Mouse (Mus musculus) lung, postnatal 0 days (tissue): ENCODE data around the gene Slc25a47. TPM values are rescaled to one million over a fixed set of nuclear protein-coding genes. Genes with fewer than 3 reads are reported as not detected.

Source experiments
- ATAC-seq: fragments of 200-750 bp; cut with Nextera tagmentation; 2 replicates; pipeline ENCODE4 v1.8.0; 2017; ENCODE audit warnings: moderate library complexity
- DNase-seq: peaks from one replicate; pipeline ENCODE4 v3.0.0-alpha.2; 2016; ENCODE audit warnings: low spot score
- H3K27ac ChIP-seq: fragments of 300-500 bp; sonication (generic); 2 replicates; pipeline ENCODE4 v1.5.1; 2014; ENCODE audit warnings: antibody characterized with exemption, mild to moderate bottlenecking, low read length, mixed read lengths
- H3K27me3 ChIP-seq: fragments of 300-500 bp; sonication (generic); replicated peaks from 2 replicates; pipeline ENCODE4 v1.6.1; 2014; ENCODE audit warnings: low read length, mixed read lengths; ENCODE audit not compliant: insufficient read depth
- H3K36me3 ChIP-seq: fragments of 300-500 bp; sonication (generic); 2 replicates; pipeline ENCODE4 v1.6.1; 2014; ENCODE audit warnings: low read length, mixed read lengths; ENCODE audit not compliant: insufficient read depth
- H3K4me1 ChIP-seq: fragments of 300-500 bp; sonication (generic); 2 replicates; pipeline ENCODE4 v1.6.1; 2014; ENCODE audit warnings: antibody characterized with exemption, low read depth, low read length, mixed read lengths; ENCODE audit not compliant: insufficient read depth
- H3K4me2 ChIP-seq: fragments of 300-500 bp; sonication (generic); replicated peaks from 2 replicates; pipeline ENCODE4 v1.6.1; 2014; ENCODE audit warnings: low read depth, mild to moderate bottlenecking, low read length, moderate library complexity, mixed read lengths
- H3K4me3 ChIP-seq: fragments of 300-500 bp; sonication (generic); 2 replicates; pipeline ENCODE4 v1.5.1; 2014; ENCODE audit warnings: low read depth, low read length
- H3K9ac ChIP-seq: fragments of 300-500 bp; sonication (generic); replicated peaks from 2 replicates; pipeline ENCODE4 v1.6.1; 2014; ENCODE audit warnings: low read depth, mild to moderate bottlenecking
- H3K9me3 ChIP-seq: fragments of 300-500 bp; sonication (generic); 2 replicates; pipeline ENCODE4 v1.6.1; 2016; ENCODE audit warnings: low read length, mixed read lengths
- CTCF ChIP-seq: IDR thresholded peaks from 2 replicates; pipeline ENCODE4 v1.5.1; 2016; ENCODE audit warnings: antibody characterized with exemption, mild to moderate bottlenecking
- EP300 ChIP-seq: IDR thresholded peaks from 2 replicates; pipeline ENCODE4 v1.6.1; 2016; ENCODE audit warnings: antibody characterized with exemption, mild to moderate bottlenecking, control low read depth
- WGBS: fragments of 180-500 bp; shearing (Covaris S2); extraction: QIAGEN DNeasy Blood & Tissue Kit; methylation state at CpG from one replicate; pipeline ENCODE4 v1.1.7; 2014; 5-methylcytosine and 5-hydroxymethylcytosine counted together
- polyA plus RNA-seq: library from polyadenylated mRNA; unstranded; fragments of >200 nt; fragmentation: Nextera tagmentation; extraction: Ambion mirVana; gene quantifications from 2 replicates; pipeline ENCODE4 v1.2.1, GENCODE M21; 2015

Gene Slc25a47
- polyA plus RNA-seq, 1 experiment from 2014 or later, result 8.5 TPM

DNA sequence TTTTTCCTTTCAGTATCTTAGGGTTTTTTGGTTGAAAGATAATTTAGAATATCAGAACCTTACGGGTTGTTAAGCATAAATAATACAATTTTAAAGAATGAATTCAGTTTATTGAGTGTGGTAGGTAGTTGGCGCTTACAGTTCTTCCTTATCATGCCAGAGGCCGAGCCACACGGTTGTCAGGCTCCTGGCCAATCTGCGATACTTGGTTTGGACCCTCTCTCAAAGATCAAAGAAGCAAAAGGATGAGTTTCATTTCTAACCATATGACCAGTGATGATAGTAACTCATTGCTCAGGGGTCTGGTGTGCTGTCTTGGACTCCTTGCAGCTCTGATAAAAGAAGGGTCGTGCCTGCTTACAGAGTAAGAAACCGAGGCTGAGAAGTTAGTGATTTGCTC is 25.5 kb upstream of the Slc25a47 start:
- Histone ChIP-seq H3K27ac (no peak overlapping the region), H3K4me1 (0 out of 2 replicates have a peak, but pooled peaks cover 2% of the 10 kb centered on the region), H3K27me3 (no peaks in the 10 kb centered on the region), H3K4me2 (no peak overlapping the region), H3K9ac (no peak overlapping the region), H3K9me3 (no peaks in the 10 kb centered on the region), H3K4me3 (no peak overlapping the region), H3K36me3 (0 out of 2 replicates have a peak, but pooled peaks cover 4% of the 10 kb centered on the region)
- DNase-seq (no peak), ATAC-seq (no peak)
- TF ChIP-seq EP300, result no peak
- no peak for TF ChIP-seq CTCF
- WGBS, result 73% methylated on average over 7 of the region's 7 CpGs

DNA sequence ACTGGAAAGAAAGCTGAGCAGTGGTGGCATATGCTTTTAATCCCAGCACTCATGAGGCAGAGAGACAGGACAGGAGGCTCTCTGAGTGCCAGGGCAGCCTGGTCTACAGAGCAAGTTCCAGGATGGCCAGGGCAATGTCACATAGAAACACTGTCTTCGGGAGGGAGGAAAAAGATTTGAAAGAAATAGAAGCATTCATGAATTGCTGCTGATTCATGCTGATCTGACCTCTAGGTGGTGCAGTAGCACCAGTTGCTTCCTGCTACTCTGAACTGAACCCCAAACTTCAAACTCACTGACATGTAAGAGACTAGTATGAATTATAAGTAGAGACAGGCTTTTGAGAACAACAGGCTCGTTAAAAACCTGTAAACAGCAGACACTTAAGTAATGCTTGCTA is 24.7 kb upstream of the Slc25a47 start:
- no peaks in the 10 kb centered on the region for H3K9me3 ChIP-seq
- H3K4me2 ChIP-seq, result no peak overlapping the region
- H3K4me1 ChIP-seq, result 0 out of 2 replicates have a peak, but pooled peaks cover 2% of the 10 kb centered on the region
- no peak overlapping the region for H3K27ac ChIP-seq
- no peak; the same call in 1 of the 2 replicates for ATAC-seq
- TF ChIP-seq EP300, result no peak
- TF ChIP-seq CTCF, result peak; percentile 79
- peak; percentile 74 for DNase-seq
- 0 out of 2 replicates have a peak, but pooled peaks cover 4% of the 10 kb centered on the region for H3K36me3 ChIP-seq
- 38% methylated on average over 2 of the region's 2 CpGs for WGBS
- H3K4me3 ChIP-seq, result no peak overlapping the region
- no peak overlapping the region for H3K9ac ChIP-seq
- H3K27me3 ChIP-seq, result no peaks in the 10 kb centered on the region

DNA sequence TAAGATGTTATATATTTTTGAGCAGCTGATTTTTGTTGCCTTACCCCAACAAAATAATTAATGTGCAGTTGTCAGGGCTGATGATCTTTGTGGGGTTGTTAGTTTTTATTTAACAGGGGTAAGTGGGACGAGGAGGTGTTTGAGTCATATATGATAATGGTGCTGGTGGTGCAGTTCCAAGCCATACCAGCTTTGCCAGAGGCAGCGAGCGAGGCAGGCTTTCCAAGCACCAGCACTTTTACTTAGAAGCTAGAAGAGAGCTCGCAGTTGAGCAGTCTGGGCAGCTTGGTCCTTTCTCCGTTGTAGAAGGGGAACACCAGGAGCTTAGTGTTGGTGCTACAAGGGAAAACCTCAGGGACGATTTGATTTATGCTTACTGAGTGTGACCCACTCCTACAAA is 23.4 kb upstream of the Slc25a47 start:
- 0 out of 2 replicates have a peak, but pooled peaks cover 4% of the 10 kb centered on the region for H3K36me3 ChIP-seq

DNA sequence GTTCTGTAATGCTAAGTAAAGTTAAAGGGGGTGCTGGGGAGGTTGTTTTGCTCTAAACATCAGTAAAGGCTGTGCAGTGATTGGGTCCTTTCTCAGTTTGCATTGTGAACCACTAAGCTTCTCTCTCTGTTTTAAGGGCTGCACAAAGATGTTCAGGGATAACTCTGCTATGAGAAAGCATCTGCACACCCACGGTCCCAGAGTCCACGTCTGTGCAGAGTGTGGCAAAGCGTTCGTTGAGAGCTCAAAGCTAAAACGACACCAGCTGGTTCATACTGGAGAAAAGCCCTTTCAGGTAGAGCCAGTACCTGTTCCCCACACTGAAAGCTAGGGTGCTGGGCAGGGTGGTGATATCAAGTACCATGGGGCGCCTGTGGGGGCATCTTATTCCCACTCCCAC is 21.4 kb upstream of the Slc25a47 start:
- Histone ChIP-seq H3K9ac (no peak overlapping the region), H3K27me3 (no peaks in the 10 kb centered on the region), H3K4me3 (no peak overlapping the region), H3K9me3 (no peaks in the 10 kb centered on the region), H3K27ac (no peak overlapping the region), H3K4me1 (0 out of 2 replicates have a peak, but pooled peaks cover 2% of the 10 kb centered on the region), H3K36me3 (peaks cover 4% of the 10 kb centered on the region; the same call in 1 of the 2 replicates), H3K4me2 (no peak overlapping the region)
- no peak for TF ChIP-seq EP300
- TF ChIP-seq CTCF, result no peak
- no peak for ATAC-seq
- no peak for DNase-seq
- 86% methylated on average over 6 of the region's 6 CpGs for WGBS

More for the DNA sequence above, 23.4 kb upstream of the Slc25a47 start:
- DNase-seq (no peak), ATAC-seq (no peak)
- Histone ChIP-seq H3K9ac (no peak overlapping the region), H3K4me1 (0 out of 2 replicates have a peak, but pooled peaks cover 2% of the 10 kb centered on the region), H3K27me3 (no peaks in the 10 kb centered on the region), H3K4me2 (no peak overlapping the region), H3K9me3 (no peaks in the 10 kb centered on the region), H3K27ac (no peak overlapping the region), H3K4me3 (no peak overlapping the region)
- 81% methylated on average over 6 of the region's 6 CpGs for WGBS
- no peak for TF ChIP-seq EP300
- TF ChIP-seq CTCF, result no peak

DNA sequence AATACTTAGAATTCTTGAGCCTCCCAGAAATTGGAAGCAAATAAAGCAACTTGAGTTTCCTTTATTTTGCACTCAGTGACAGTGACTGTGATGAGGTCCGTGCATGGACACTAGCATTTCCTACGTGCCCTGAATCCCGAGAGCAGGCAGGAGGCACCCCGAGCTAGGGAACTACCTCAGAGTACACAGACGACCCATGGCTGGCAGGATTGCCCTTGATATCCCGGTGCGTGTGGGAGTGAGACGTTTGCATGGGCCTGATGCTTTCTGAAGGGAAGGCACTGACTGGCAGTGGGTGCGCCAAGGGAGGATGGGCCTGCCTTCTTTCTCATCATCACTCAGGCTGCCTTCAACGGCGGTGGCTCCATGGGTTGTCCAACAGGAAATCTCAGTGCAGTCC is 19.3 kb upstream of the Slc25a47 start:
- Histone ChIP-seq H3K27me3 (no peaks in the 10 kb centered on the region), H3K9me3 (no peaks in the 10 kb centered on the region), H3K9ac (no peak overlapping the region), H3K4me3 (no peak overlapping the region), H3K27ac (no peak overlapping the region), H3K4me1 (no peaks in the 10 kb centered on the region), H3K4me2 (no peak overlapping the region), H3K36me3 (peaks cover 4% of the 10 kb centered on the region; the same call in 1 of the 2 replicates)
- TF ChIP-seq EP300 (no peak), CTCF (no peak)
- WGBS, result 77% methylated on average over 11 of the region's 11 CpGs
- no peak for ATAC-seq
- DNase-seq, result no peak

DNA sequence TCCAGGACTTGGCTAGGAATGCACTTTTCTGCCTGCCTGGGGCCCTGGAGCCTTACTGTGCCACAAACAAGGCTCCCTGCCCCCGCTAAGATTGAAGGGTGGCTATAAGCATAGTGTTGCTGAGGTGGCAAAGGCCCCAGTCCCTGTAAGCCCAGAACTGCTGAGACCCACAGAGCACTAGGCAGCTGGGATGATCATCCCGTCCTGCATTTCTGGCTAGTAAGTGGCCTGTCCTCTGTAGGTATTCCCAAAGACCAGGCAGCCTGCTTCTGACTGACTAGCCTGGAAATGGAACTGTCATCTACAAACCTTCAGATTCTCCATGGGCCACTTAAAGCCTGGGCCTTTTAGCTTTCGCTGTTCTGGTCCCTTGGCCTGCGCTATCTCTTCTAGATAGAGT is 15.4 kb upstream of the Slc25a47 start:
- DNase-seq, result no peak
- 91% methylated on average over 4 of the region's 4 CpGs for WGBS
- no peak for TF ChIP-seq CTCF
- TF ChIP-seq EP300, result no peak
- Histone ChIP-seq H3K4me3 (no peak overlapping the region), H3K4me2 (no peak overlapping the region), H3K9me3 (no peaks in the 10 kb centered on the region), H3K4me1 (no peaks in the 10 kb centered on the region), H3K27ac (no peak overlapping the region), H3K36me3 (no peaks in the 10 kb centered on the region; the same call in 1 of the 2 replicates), H3K9ac (no peak overlapping the region), H3K27me3 (no peaks in the 10 kb centered on the region)
- ATAC-seq, result no peak
